Mouse (Mus musculus) liver, embryonic 16.5 days (tissue): Measurements from ENCODE around the gene Cdc42bpb. TPM values are rescaled to one million over a fixed set of nuclear protein-coding genes. Genes with fewer than 3 reads are reported as not detected.

Experiments
- ATAC-seq: fragments of 200-750 bp; cut with Nextera tagmentation; 2 replicates; pipeline ENCODE4 v1.8.0; 2017; ENCODE audit warnings: low read depth, mild to moderate bottlenecking, moderate number of reproducible peaks, moderate library complexity
- H3K27ac ChIP-seq: fragments of 300-500 bp; sonication (generic); 2 replicates; pipeline ENCODE4 v1.5.1; 2014; ENCODE audit warnings: mild to moderate bottlenecking, low read length
- H3K27me3 ChIP-seq: fragments of 300-500 bp; sonication (generic); 2 replicates; pipeline ENCODE4 v1.6.1; 2014; ENCODE audit warnings: low read depth, low read length, mixed read lengths; ENCODE audit not compliant: control insufficient read depth, insufficient read depth
- H3K36me3 ChIP-seq: fragments of 300-500 bp; sonication (generic); 2 replicates; pipeline ENCODE4 v1.6.1; 2014; ENCODE audit warnings: mild to moderate bottlenecking; ENCODE audit not compliant: control insufficient read depth, insufficient read depth
- H3K4me1 ChIP-seq: fragments of 300-500 bp; sonication (generic); 2 replicates; pipeline ENCODE4 v1.6.1; 2014; ENCODE audit warnings: low read depth, low read length, mixed read lengths; ENCODE audit not compliant: control insufficient read depth
- H3K4me2 ChIP-seq: fragments of 300-500 bp; sonication (generic); 2 replicates; pipeline ENCODE4 v1.6.1; 2014; ENCODE audit warnings: low read depth, low read length, mixed read lengths
- H3K4me3 ChIP-seq: fragments of 300-500 bp; sonication (generic); 2 replicates; pipeline ENCODE4 v1.5.1; 2014; ENCODE audit warnings: low read depth, mild to moderate bottlenecking, low read length
- H3K9ac ChIP-seq: fragments of 300-500 bp; sonication (generic); 2 replicates; pipeline ENCODE4 v1.6.1; 2014; ENCODE audit warnings: low read depth, low read length
- H3K9me3 ChIP-seq: fragments of 300-500 bp; sonication (generic); replicated peaks from 2 replicates; pipeline ENCODE4 v1.6.1; 2016; ENCODE audit warnings: low read length; ENCODE audit not compliant: control insufficient read depth
- WGBS: fragments of 180-500 bp; shearing (Covaris S2); extraction: QIAGEN DNeasy Blood & Tissue Kit; methylation state at CpG from one replicate; pipeline ENCODE4 v1.1.7; 2014; ENCODE audit not compliant: insufficient replicate concordance; 5-methylcytosine and 5-hydroxymethylcytosine counted together
- polyA plus RNA-seq: library from polyadenylated mRNA; unstranded; fragments of >200 nt; fragmentation: Nextera tagmentation; extraction: Ambion mirVana; gene quantifications from 2 replicates; pipeline ENCODE4 v1.2.1, GENCODE M21; 2015

The Cdc42bpb gene
- polyA plus RNA-seq, result 8.1 and 10.1 TPM in 2 replicates

DNA sequence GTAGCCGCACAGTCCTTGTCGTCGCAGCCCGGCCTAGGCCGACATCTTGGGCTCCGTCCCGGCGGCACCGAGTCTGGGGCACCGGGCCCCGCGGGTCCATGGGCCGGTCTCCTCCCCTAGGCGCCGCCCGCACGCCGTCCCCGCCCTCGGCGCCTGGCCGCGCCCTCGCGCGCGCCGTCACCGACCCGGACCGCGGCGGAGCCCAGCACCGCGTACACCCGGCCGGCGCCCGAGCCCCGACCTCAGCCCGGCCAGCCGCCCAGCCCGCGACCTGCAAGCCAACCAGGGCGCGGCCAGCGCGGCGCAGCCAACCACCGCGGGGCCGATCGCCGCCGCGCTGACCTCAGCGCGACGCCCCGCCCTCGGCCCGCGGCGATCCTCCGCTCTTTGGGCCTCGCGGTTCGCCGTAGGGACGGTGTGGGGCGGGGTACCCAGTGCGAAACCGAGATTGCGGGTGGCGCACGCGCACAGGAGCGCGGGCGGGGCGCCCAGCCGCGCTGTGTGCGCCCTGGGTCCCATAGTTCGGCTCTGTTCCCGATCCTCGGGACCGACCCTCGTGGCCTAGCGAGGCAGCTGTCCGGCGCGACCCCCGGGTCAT, at the start of gene Cdc42bpb:
Cdc42bpb (minus strand) TSS at position 343 of the 598 bp plus-strand sequence.
- 0% methylated on average over 84 of the region's 94 CpGs for WGBS

DNA sequence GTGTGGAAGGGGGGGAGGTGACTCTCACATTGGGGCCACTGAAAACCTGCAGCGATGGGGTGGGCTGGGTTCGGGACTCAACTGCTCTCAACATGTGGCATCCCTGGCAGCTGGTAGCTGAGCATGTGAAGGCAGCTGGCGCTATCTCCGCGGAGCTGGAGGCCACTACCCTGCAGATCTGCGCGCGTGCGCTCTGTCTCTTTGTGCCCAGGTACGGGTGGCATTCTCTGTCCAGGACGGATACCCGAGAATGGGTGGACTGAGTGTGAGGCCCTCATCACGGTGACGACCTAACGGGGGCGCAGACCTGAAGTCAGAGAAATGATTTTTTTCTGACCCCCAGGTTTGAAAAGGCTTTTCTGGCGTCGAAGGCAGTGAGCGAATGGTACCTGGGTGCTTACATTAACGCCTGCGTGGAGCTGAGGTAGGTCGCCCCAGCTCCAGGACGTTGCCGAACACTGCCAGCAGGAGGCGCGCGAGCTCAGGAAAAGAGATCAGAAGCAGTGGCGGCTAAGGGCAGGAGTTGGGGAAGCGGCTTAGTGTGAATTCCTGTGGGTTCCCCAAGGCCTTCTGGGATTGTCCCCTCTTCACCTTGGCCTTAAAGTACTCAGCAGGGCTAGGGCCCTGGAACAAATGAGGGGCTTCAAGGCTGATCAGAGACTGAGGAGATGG, 48.4 kb upstream of the Cdc42bpb start:
- peaks cover 74% of the 10 kb centered on the region for H3K27me3 ChIP-seq
- H3K9ac ChIP-seq, result no peak overlapping the region
- H3K36me3 ChIP-seq, result no peaks in the 10 kb centered on the region
- H3K4me3 ChIP-seq, result no peak overlapping the region
- H3K9me3 ChIP-seq, result no peaks in the 10 kb centered on the region
- peaks cover 36% of the 10 kb centered on the region for H3K4me1 ChIP-seq
- H3K27ac ChIP-seq, result no peak overlapping the region
- peak; percentile 56 for ATAC-seq
- WGBS, result 14% methylated on average over 29 of the region's 29 CpGs
- H3K4me2 ChIP-seq, result no peak overlapping the region

More for the DNA sequence above, at the start of gene Cdc42bpb:
- ATAC-seq, result peak; percentile 89
- H3K9ac ChIP-seq, result peak within 1 kb of the TSS; percentile 61
- H3K4me2 ChIP-seq, result peak within 1 kb of the TSS; percentile 69
- H3K27me3 ChIP-seq, result peaks cover 43% of the 10 kb centered on the region
- peak within 1 kb of the TSS; percentile 72 for H3K4me3 ChIP-seq
- H3K4me1 ChIP-seq, result peaks cover 4% of the 10 kb centered on the region
- H3K36me3 ChIP-seq, result no peaks in the 10 kb centered on the region
- H3K9me3 ChIP-seq, result no peaks in the 10 kb centered on the region
- peak within 1 kb of the TSS; percentile 75 for H3K27ac ChIP-seq

DNA sequence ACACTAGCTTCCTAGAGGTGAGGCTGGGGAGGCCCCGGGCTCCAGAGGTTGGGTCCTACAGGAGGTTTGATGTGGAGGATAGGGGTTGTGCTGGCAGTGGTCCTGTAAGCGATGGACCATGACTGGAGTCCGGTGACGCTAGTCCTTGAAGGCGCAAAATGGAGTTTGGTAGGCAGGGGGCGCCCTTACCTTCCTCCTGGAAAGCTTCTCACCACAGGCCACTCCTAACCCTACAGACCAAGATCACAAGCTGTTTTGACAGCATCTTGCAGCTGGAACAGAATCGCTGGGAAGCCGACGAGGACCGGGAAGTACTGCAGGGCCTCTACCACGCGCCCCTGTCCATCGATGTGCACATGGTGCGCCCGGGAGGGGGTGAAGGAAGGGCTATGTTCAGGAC, 47.7 kb upstream of the Cdc42bpb start:
- Histone ChIP-seq H3K4me2 (no peak overlapping the region), H3K4me3 (no peak overlapping the region), H3K27me3 (peaks cover 68% of the 10 kb centered on the region), H3K9me3 (no peaks in the 10 kb centered on the region), H3K9ac (no peak overlapping the region), H3K36me3 (no peaks in the 10 kb centered on the region), H3K27ac (no peak overlapping the region), H3K4me1 (peaks cover 33% of the 10 kb centered on the region)
- ATAC-seq, result no peak
- WGBS, result 4% methylated on average over 15 of the region's 15 CpGs

DNA sequence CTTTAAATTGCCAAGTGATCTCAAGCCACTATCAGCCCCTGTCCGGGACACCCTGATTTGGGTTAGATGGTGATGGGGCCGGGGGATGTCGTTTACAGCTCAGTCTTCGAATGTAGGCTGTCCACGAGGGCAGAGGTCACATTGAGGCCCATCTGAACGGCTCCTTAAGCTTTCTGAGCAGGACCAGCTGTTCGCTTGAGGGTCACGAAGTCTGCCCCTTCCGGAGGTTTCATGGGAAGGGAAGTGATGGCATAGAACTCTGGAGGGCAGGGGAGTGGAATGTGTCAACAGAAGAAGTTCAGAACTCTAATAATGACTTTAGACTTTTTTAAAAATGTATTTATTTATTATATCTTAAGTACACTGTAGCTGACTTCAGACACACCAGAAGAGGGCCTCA, 47.0 kb upstream of the Cdc42bpb start:
- Histone ChIP-seq H3K27me3 (peaks cover 60% of the 10 kb centered on the region), H3K9ac (no peak overlapping the region), H3K27ac (no peak overlapping the region), H3K4me3 (no peak overlapping the region), H3K4me2 (no peak overlapping the region), H3K36me3 (no peaks in the 10 kb centered on the region), H3K9me3 (no peaks in the 10 kb centered on the region), H3K4me1 (peaks cover 31% of the 10 kb centered on the region)
- ATAC-seq, result no peak
- 30% methylated on average over 9 of the region's 9 CpGs for WGBS

DNA sequence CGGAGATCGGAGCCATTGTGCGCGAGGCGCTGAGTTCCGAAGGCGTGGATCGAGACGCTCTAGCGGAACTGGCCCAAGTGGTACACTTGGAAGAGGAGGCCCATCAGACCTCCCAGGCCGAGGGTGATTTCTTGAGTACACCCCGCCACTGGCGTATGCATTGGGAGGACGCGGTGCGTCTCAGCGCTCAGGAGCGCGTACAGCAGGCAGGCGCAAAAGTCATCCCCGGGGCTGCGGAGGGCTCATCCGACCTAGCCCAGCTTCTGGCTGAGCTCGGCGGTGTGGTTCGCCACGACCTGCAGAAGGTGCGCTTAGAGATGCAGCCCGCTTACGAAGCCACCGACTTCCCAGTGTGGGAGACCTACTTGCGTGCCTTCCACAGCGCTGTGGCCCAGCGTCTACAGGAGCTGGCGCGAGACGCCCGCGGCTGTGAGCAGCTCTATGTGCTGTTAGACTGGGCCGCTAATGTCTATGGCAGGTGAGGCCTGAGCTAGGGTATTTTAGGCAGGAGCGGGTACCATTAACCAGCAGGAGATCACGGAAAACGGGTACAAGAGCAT, 46.1 kb upstream of the Cdc42bpb start:
- H3K9ac ChIP-seq, result no peak overlapping the region
- H3K27me3 ChIP-seq, result peaks cover 52% of the 10 kb centered on the region
- no peaks in the 10 kb centered on the region for H3K9me3 ChIP-seq
- no peak overlapping the region for H3K4me3 ChIP-seq
- H3K4me2 ChIP-seq, result no peak overlapping the region
- peaks cover 26% of the 10 kb centered on the region for H3K4me1 ChIP-seq
- no peak overlapping the region for H3K27ac ChIP-seq
- no peaks in the 10 kb centered on the region for H3K36me3 ChIP-seq
- ATAC-seq, result no peak
- 16% methylated on average over 43 of the region's 43 CpGs for WGBS

DNA sequence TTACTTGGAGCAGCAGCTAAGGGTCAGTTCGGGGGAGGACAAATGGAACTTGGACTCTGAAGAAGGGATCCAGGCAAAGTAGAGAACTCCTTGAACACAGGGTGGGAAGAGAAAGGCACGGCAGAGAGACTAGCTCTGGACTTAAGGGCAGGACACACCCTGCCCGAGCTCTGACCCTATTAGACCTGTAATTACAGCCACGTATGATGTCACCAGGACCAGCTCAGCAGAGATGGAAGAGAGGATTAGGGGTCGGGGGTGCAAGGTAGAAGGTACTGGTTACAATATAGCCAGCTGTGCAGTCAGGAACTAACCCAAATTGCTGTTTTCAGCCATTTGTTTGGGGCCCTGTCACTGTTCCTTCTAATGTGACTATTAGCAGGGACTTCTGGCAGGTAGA, 45.3 kb upstream of the Cdc42bpb start:
- Histone ChIP-seq H3K4me1 (peaks cover 23% of the 10 kb centered on the region), H3K27me3 (peaks cover 44% of the 10 kb centered on the region), H3K27ac (no peak overlapping the region), H3K9ac (no peak overlapping the region), H3K4me3 (no peak overlapping the region), H3K4me2 (no peak overlapping the region), H3K9me3 (no peaks in the 10 kb centered on the region), H3K36me3 (no peaks in the 10 kb centered on the region)
- WGBS, result 39% methylated on average over 5 of the region's 5 CpGs
- ATAC-seq, result no peak

DNA sequence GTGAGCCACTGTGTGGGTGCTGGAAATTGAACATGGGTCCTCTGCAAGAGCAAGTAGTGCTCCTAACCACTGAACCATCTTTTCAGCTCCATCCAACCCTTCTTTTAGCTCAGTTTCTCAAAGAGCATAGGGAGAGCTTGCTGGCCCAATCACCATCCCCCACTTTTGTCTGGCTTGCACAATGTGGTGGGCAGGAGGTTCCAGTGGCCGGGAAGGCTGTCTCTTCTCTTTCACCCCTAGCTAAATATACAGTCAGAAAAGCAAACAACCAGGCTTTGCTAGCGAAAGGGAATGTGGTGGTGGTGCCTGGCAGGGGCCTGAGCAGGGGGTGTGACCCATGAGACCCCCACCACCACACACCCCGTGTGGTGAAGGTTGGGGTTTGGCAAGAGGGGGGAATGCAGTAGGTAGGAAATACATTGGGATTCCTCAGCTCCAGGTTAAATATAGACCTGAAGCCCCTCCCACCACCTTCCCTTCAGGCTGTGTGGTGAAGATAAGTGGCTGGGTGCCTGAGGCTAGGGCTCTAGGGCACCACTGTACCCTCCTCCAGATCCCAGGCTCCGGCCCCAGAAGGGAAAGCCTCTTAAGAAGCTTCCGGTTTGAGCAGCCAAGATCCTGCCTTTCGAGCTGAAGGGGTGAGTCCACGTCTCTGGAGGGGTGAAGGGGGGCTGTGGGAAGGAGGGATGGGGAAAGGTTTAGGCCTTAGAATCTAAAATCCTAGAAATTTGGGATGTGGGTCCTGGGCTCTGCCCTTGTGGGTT, 43.6 kb upstream of the Cdc42bpb start:
- Histone ChIP-seq H3K4me3 (peak overlapping the region; percentile 28), H3K9ac (peak overlapping the region; percentile 26; the same call in 1 of the 2 replicates), H3K36me3 (no peaks in the 10 kb centered on the region), H3K4me2 (peak overlapping the region; percentile 41), H3K4me1 (peaks cover 21% of the 10 kb centered on the region), H3K27ac (peak overlapping the region; percentile 62), H3K9me3 (no peaks in the 10 kb centered on the region), H3K27me3 (peaks cover 43% of the 10 kb centered on the region)
- 19% methylated on average over 7 of the region's 7 CpGs for WGBS
- ATAC-seq, result peak; percentile 28

DNA sequence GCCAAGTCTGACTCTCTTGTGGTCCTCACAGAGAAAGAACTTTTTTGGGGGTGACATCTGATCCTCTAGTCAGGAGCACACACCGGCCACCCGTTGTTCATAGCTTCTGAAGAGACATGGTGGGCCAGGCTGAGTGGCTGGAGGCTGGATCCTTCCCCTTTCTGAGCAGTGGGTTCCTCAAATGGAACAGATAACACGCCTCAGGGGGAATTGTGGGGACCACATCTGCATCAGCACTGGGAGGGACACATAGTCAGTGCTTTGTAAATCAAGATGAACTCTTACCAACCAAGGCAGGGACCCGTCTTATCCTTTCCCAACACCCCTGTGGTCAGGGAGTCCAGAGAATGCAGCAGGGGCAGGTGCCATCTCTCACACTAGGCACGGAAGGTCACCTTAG, 42.4 kb upstream of the Cdc42bpb start:
- Histone ChIP-seq H3K9me3 (no peaks in the 10 kb centered on the region), H3K4me3 (0 out of 2 replicates have a peak overlapping the region, but pooled peaks have one; percentile 8), H3K36me3 (no peaks in the 10 kb centered on the region), H3K4me1 (peaks cover 21% of the 10 kb centered on the region), H3K27me3 (peaks cover 34% of the 10 kb centered on the region), H3K4me2 (0 out of 2 replicates have a peak overlapping the region, but pooled peaks have one; percentile 41), H3K9ac (no peak overlapping the region), H3K27ac (peak overlapping the region; percentile 48; the same call in 1 of the 2 replicates)
- WGBS, result 22% methylated on average over 5 of the region's 5 CpGs
- no peak for ATAC-seq
